Mouse (Mus musculus) cerebellum, postnatal 14 days (tissue): ENCODE data around the gene Lrrc42.
A peak's percentile ranks its signal among the peaks of the same experiment; 100 is the strongest.

Source experiments
- DNase-seq, 2 experiments: peaks; one replicate each; pipeline ENCODE4 v3.0.0; 2021; ENCODE audit warnings: mixed read lengths in 2 of 2

Gene Lrrc42

DNA sequence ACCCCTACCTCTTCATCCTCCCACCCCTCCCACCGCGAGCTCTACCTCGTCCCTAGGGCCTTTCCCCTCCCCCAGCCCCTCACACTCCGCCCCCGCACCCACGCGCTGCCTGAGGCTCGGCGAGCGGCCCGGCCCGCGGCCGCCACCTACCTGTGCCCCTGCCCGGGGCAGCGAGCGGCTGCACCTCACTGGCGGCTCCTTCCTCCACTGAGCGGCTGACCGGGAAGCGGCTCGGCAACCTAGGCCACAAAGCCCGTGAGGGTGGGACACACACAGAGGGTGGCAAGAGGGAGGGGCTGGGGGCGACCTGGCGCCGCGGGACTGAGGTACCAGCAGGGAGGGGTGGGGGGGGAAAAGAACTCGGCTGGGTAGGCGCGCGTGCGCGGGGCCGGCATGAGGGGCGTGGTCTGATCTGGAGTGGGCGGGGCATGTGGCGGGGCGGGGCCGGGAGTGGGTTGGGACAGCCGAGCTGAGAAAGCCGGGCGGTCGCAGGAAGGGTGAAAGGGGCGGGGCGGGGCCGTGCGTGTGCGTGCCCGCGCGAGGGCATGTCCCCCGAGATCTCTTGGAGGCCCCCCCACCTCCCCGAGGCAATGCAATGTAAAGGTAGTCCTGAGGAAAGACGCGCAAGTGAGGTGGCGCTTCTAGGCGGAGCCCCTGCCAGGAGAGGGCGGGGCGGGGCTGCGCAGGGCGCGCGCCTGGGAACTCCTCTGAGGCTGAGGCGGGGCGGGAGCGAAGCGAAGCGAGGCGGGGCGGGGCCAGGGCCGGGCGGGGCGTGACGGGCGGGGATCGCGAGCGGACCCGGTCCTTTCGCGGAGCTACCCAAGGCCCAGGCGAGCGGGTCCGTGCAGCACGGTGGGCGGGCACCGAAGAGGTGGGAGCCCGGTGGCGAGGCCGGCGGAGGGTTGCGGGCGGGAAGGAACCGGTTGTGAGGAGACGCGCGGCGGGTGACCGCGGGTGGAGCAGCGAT is at the start of gene Lrrc42, which contains the start of gene Hspb11:
Lrrc42 (minus strand) TSS at position 408 of the 967 bp plus-strand sequence.
Hspb11 (plus strand) TSS at position 469 of the 967 bp plus-strand sequence.
- DNase-seq: peak; percentile 97 to 98

DNA sequence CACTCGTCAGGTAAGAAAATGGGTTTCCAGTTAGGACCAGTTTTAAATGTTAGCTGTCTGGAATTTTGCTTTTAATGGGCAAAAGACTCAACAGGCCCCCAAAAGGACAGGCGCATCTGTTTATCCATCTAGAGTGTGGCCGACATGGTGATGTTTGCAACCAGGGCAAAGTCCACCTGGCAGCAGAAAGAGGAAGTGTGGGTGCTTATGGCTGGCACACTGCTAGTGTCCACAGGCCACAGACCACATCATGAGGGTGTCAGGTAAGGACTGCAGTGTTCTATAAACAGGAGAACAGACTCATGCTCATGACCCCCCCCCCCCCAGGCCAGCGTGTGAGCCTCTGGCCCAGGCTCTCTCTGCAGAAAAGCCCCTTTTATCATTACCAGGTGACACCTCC is 49.5 kb upstream of the Lrrc42 start:
- no peak for DNase-seq

- peak; percentile 26 to 49 for DNase-seq
Observed at GRCm38 (mm10) chr4:107302221-107302620, 48.9 kb upstream of the Lrrc42 start.

DNA sequence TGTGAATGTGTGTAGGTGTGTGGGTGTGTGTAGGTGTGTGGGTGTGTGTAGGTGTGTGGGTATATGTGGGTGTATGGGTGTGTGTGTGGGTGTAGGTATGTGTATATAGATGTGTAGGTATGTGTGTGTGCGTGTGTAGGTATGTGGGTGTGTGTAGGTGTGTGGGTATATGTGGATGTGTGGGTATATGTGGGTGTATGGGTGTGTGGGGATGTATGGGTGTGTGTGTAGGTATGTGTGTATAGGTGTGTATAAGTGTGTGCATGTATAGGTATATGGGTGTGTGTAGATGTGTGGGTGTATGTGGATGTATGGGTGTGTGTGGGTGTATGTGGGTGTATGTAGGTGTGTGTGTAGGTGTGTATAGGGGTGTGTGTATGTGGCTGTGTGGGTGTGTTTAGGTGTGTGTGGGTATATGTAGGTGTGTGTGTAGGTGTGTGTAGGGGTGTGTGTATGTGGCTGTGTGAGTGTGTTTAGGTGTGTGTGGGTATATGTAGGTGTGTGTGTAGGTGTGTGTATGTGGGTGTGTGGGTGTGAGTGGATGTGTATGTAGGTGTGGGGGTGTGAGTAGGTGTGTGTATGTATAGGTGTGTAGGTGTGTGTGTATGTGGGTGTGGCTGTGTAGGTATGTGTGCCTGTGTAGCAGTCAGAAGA is 47.7 kb upstream of the Lrrc42 start:
- no peak for DNase-seq

DNA sequence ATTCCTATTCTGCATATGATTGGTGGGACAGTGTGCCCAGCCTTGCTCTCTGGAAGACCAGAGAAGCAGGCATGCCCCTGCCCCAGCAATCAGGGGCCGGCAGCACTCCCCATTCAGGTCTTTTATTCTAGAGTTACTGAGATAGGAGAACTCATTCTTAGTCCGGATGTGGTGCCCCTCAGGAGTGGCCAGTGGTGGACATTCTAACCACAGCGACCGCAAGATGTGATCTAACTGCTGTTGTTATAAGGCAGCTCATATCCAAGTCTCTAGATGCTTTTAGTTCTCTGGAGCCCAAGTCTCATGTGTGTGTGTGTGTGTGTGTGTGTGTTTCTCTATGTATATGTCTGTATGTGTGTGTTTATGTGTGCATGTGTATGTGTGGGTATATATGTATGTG is 47.0 kb upstream of the Lrrc42 start:
- DNase-seq: no peak

GRCm38 (mm10) chr4:107299779-107300340 is 46.5 kb upstream of the Lrrc42 start:
- DNase-seq: no peak

- no peak for DNase-seq
Observed at GRCm38 (mm10) chr4:107298071-107298606, 44.8 kb upstream of the Lrrc42 start.

DNA sequence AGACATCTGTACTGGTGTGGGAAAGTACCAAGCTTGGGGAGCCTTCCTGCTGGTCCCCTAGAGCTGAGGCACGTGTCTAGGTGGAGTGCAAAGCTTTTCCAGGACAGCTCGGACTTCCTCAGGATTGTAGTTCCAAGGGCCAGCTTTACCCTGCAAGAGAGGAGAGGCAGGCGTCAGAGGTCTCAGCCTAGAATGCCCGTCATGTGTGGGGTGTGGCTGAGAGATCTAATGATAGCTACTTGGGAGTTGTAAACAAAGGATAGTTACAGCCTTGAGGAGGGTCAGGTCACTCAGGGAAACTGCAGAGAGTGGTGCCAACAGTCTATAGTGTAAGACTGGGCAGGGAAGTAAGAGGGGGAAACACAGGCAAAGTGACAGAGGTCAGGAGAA is 38.9 kb upstream of the Lrrc42 start:
- DNase-seq: no peak

DNA sequence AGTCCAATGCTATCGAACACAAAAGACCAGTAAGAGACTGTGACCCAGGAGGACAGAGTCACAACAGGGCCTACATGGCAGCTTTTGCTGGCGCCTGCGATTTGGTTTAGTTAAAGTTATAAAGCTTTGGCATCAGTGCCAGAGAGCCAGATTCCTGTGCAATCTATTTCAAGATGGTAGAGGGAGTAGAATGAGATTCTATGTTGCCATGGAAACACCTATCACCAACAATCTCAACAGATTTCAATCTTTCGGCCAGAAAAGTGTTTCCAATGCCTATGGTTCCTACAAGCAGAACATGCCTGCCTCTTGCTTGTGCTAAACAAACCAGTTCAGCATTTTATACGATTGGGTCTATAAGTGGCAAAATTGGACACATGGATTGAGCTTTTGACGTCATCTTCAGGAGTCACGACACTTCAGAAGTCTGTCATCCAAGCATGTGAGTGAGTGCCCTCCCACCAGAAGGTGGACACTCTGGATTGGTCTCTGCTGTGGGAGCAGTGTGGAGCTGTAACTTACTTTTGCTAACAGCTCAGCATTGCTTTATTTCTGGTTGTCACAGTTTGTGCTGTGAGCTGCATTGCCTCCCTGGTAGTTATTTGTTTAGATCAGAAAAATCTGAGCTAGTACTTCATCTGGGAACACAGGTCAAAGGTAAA is 38.4 kb upstream of the Lrrc42 start:
- no peak for DNase-seq

- no peak for DNase-seq
Observed at GRCm38 (mm10) chr4:107287517-107287916, 34.2 kb upstream of the Lrrc42 start.

- no peak for DNase-seq
Observed at GRCm38 (mm10) chr4:107286386-107286785, 33.1 kb upstream of the Lrrc42 start.

DNA sequence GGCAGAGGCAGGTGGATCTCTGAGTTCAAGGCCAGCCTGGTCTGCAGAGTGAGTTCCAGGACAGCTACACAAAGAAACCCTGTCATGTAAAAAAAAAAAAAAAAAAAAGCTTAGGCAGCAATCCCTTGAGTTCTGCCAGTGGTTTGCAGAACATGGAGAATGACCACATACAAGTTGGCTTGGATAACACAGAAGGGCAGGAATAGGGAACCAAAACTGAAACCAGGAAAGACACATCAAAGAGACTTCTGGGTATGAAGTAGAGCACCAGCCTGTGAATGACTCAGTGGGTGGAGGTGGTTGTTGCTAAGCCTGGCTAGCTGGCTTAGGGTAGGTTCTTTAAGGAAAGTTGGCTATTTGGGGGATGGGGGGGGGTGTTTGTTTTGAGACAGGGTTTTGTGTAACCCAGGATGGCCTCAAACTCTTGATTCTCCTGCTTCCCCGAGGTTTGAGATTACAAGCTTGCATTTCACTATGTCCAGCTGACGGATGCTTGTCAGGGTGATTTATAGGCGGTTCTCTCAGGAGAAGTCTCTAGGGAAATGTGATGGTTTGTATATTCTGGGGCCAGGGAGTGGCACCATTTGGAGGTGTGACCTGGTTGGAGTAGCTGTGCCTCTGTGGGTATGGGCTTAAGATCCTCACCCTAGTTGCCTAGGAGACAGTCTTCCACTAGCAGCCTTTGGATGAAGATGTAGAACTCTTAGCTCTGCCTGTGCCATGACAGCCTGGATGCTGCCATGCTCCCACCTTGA is 32.3 kb upstream of the Lrrc42 start:
- DNase-seq: no peak

DNA sequence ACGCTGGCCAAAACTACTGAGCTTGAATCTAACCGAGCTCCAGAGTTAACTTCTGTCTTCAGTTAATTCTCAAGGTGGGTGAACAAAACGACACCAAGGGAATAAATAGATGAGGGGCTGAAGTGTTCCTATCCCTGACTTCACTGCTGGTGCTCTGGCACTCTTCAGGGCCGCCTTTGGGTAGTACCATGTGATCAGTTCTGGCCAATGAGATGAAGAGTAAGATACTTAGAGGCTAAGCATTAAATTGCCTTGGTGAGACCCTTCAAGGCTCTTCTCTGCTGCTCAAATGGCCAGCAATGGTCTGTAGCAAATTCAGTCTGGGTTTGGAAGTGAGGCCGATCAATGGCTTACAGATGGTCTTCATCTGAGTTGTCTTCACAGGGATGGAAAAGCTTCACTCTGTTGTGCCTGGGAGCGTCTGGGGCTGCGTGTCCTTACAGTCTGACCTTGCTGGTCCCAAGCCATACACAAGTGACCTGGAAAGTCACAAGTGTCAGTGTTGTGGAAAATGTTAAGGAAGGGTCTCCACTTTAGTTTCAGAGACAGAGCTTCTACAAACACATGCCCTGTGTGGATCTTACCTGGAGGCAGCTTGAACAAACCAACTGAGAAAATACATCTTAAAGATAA is 27.6 kb upstream of the Lrrc42 start:
- DNase-seq: no peak

- peak in 1 of 2 experiments; percentile 19 for DNase-seq
Observed at GRCm38 (mm10) chr4:107278188-107278707, 24.9 kb upstream of the Lrrc42 start.

DNA sequence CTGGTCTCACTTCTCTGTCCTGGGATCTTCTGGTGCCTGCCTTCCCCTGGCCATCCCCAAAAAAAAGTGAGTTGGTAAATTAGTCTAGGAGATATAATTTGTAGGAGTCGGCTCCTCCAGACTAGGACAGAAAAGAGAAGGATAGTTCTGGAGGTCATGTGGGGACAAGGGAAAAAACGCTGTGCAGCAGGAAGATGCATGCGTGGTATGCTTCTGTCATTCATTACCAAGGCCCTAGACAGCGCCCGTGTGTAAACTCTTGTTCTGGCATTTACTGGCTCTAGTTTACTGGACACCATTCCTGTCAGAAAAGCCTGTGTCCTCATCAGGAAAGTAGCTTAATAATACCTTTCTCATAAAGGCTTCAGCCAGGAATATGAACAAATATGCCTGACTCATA is 21.2 kb upstream of the Lrrc42 start:
- no peak for DNase-seq

DNA sequence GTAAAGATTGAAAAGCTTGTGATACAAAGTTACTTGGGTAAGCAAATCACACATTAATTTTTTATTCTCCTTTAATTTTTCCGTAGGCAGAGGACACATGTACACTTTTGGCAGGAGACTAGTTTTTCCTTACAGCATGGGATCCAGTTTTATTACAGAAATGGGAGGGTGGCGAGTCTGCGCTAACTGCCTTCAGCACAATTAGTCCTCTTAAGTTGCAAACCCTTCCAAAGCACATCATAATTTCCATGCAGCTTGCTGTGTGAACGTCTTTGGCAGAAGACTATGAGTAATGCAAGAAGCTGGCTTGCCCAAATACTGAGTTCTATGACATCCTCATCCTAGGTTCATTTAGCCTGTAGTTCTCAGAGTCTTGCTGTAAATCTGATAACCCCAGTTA is 20.4 kb upstream of the Lrrc42 start:
- DNase-seq: no peak

DNA sequence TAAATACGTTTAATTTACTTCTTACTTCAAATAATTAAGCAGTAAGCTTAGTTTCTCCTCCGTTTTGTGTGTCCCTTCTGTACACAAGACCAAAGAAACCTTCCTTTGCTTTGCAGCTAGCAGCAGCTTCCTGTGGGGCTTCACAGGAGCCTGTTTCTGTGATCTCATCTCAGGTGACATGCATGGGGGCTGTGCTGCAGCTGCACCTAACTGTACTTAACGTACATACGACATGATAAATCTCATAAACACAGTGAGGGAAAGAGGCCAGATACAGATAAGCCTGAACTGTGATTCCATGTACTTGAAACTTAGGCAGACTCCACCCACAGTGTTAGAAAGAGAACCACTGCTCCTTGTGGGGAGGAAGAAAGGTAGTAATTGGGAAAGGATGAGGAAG is 6.7 kb upstream of the Lrrc42 start:
- DNase-seq: no peak

GRCm38 (mm10) chr4:107254414-107254813 is 1.1 kb upstream of the Lrrc42 start:
- DNase-seq: peak; percentile 16 to 48

DNA sequence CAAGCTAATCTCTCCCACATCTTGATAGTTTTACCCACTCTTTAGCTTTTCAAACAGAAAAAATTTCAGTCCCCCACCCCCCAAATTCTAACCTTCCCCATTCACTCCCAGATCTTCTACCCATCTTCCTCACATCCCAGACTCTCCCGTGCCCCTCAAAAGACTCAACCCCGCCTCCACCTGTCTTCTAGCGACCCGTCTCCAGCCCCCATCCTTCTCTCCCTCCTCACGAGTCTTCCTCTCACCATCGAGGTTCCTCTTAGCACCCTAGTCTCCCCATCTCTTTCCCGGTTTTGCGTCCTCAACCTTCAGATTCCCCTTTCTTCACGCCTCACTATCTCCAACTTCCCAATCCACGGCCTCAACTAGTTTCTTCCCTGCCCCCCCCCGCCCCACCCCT is 810 bp downstream of the Lrrc42 start:
- DNase-seq: peak; percentile 15 to 20

DNA sequence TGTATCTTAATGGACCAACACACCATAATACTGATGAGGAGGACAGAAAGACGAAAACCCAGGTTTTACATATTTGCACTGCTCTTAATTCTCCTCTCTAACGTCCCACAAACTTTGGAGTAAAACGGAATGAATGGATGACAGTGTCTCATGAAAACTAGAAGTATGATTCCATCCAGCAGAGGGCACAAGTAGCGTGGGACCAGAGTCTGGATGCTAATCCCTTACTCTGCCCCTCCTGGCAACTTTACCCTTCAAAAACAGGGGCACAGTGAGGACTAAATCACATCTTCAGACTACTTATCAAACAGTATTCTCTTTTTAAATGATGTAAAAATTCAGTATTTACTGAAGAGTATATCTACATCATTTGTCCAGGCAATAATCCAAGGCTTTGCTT is 2.8 kb downstream of the Lrrc42 start:
- DNase-seq: peak; percentile 73

- DNase-seq: no peak
Observed at GRCm38 (mm10) chr4:107249471-107249870, 3.9 kb downstream of the Lrrc42 start.
